Mouse (Mus musculus) thymus, adult 2 months (tissue): ENCODE results near the gene Psmd12. TPM values are rescaled to one million over a fixed set of nuclear protein-coding genes. Genes with fewer than 3 reads are reported as not detected.

Experiments used
- DNase-seq: peaks from one replicate; pipeline ENCODE4 v3.0.0; 2021
- H3K27ac ChIP-seq: fragments of 200-500 bp; 2 replicates; pipeline ENCODE4 v1.5.1; 2012; ENCODE audit warnings: low read length, control low read depth; ENCODE audit not compliant: control insufficient read depth, insufficient read depth
- H3K27me3 ChIP-seq: fragments of 200-500 bp; 2 replicates; pipeline ENCODE4 v1.6.1; 2012; ENCODE audit warnings: mild to moderate bottlenecking, low read length, moderate library complexity, mixed read lengths; ENCODE audit not compliant: control insufficient read depth, insufficient read depth
- H3K36me3 ChIP-seq: fragments of 200-500 bp; 2 replicates; pipeline ENCODE4 v1.6.1; 2012; ENCODE audit warnings: mild to moderate bottlenecking, low read length, moderate library complexity; ENCODE audit not compliant: control insufficient read depth, insufficient read depth
- H3K4me1 ChIP-seq: fragments of 200-500 bp; replicated peaks from 2 replicates; pipeline ENCODE4 v1.6.1; 2012; ENCODE audit warnings: low read length; ENCODE audit not compliant: control insufficient read depth, insufficient read depth
- H3K4me3 ChIP-seq: fragments of 200-500 bp; 2 replicates; pipeline ENCODE4 v1.5.1; 2012; ENCODE audit warnings: mild to moderate bottlenecking, low read length, control low read depth, moderate library complexity; ENCODE audit not compliant: control insufficient read depth, insufficient read depth
- CTCF ChIP-seq: fragments of 200-500 bp; IDR thresholded peaks from 2 replicates; pipeline ENCODE4 v1.5.1; 2012; ENCODE audit warnings: mild to moderate bottlenecking, control low read depth, low read length, moderate library complexity, borderline replicate concordance; ENCODE audit not compliant: control insufficient read depth, poor library complexity, insufficient read depth; ENCODE audit errors: extremely low read depth
- POLR2A ChIP-seq: fragments of 200-500 bp; IDR thresholded peaks from 2 replicates; pipeline ENCODE4 v1.6.1; 2012; ENCODE audit warnings: mild to moderate bottlenecking, low read length, control low read depth, moderate library complexity; ENCODE audit not compliant: control insufficient read depth, poor library complexity, insufficient read depth; ENCODE audit errors: extremely low read depth
- WGBS: fragments of 180-500 bp; shearing (Covaris S2); methylation state at CpG from one replicate; pipeline ENCODE4 v1.1.7; 2018; 5-methylcytosine and 5-hydroxymethylcytosine counted together
- polyA plus RNA-seq: library from polyadenylated mRNA; depleted of rRNA; stranded (reverse); fragments of >200 nt; gene quantifications from 2 replicates; pipeline ENCODE4 v1.2.3, GENCODE M21; 2012

Gene Psmd12
- polyA plus RNA-seq, 1 experiment, result 15.8 TPM

DNA sequence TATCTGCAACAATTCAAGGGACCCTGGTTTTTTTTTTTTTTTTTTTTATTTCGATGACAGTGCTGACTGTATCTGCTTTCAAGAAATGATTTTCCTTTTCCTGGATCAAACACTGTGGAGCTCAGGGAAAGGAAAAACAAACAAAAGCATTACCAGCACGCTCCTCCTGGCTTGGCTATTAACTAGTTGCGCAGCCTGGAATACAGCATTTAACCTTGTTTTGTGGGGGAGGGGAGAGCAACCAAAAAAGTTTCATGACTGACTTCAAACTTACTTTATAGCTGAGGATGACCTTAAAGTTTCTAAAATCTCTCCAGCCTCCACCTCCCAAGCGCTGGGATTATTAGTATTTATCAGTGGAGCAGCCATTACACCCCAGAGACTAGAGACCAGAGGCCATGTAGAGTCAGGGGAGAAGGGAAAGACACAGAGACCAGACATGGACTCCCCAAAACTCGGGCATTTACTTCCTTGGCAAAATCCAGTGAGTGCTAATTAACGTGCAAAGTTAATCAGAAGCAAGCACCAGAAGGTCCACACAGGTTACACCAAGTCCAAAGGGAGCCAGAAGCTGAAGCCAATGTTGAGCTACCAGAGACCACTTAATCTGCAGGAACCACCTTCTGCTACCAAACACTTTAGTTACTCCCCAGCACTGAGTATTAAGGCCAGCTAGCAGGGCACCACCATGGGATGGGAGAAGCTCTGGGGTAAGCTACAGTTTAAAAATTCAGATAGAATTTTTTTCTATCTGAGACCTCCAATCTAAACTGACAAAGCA is 12.5 kb upstream of the Psmd12 start:
- Histone ChIP-seq H3K4me3 (no peak overlapping the region), H3K36me3 (no peaks in the 10 kb centered on the region), H3K27me3 (no peaks in the 10 kb centered on the region), H3K4me1 (peaks cover 24% of the 10 kb centered on the region), H3K27ac (no peak overlapping the region)
- 82% methylated on average over 6 of the region's 6 CpGs for WGBS
- TF ChIP-seq POLR2A, result no peak
- no peak for TF ChIP-seq CTCF
- no peak for DNase-seq

- DNase-seq, result no peak
- Histone ChIP-seq H3K36me3 (no peaks in the 10 kb centered on the region), H3K27ac (no peak overlapping the region), H3K4me3 (peak overlapping the region; percentile 75), H3K4me1 (peaks cover 21% of the 10 kb centered on the region), H3K27me3 (no peaks in the 10 kb centered on the region)
- WGBS, result 13% methylated on average over 16 of the region's 16 CpGs
- TF ChIP-seq CTCF (no peak), POLR2A (no peak)
These were observed 10.8 kb upstream of the Psmd12 start for GRCm38 (mm10) chr11:107468252-107469030.

- 1% methylated on average over 37 of the region's 38 CpGs for WGBS
- H3K36me3 ChIP-seq, result no peaks in the 10 kb centered on the region
These were observed 10.2 kb upstream of the Psmd12 start for GRCm38 (mm10) chr11:107469031-107469522.

DNA sequence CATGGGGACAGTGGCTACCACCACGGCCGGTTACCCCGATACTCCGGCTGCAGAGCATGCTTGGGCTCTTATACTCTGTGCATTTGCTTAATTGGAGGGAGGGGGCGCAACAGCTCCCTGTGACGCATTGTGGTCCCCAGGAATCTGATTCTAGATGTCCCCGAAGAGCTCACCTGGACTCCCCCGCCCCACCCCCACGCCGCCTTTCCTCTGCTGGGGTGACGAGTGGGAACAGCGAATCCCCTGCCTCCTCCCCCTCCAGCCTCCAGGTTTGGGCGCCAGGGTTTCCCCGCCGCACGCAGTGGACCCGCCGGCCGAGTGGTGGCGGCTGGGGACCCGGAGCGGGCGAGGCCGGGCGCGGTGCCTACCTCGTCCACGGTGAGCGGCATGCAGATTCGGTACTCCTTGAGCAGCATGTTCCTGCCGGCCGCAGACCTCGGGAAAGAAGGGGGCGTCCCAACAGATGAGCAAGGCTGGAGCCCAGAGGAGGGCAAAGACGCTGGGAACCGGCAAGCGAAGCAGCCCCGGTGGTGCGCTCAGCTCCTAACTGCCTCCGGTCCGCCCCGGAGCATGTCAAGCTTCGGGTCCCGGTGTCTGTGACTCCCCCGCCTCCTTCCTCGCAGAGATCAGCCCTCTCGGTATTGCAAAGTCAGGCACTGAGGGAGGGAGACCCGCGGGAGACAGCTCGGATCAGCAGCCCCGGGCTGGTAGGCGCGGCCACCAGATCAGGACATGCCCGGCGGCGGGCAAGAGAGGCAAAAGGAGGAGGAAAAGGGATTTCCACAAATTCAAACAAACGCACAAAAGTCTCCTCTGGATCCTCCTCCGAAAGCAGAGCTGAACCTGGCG is 9.5 kb upstream of the Psmd12 start:
- peak overlapping the region; percentile 75 for H3K4me3 ChIP-seq
- H3K36me3 ChIP-seq, result no peaks in the 10 kb centered on the region
- H3K27me3 ChIP-seq, result no peaks in the 10 kb centered on the region
- H3K27ac ChIP-seq, result peak overlapping the region; percentile 77
- 0 out of 2 replicates have a peak, but pooled peaks have one; percentile 3 for TF ChIP-seq POLR2A
- no peak for TF ChIP-seq CTCF
- WGBS, result under 1% methylated on average over 59 of the region's 59 CpGs
- peak; percentile 72 for DNase-seq
- peaks cover 14% of the 10 kb centered on the region for H3K4me1 ChIP-seq

More at GRCm38 (mm10) chr11:107469031-107469522, 10.2 kb upstream of the Psmd12 start:
- Histone ChIP-seq H3K27ac (peak overlapping the region; percentile 3; the same call in 1 of the 2 replicates), H3K27me3 (no peaks in the 10 kb centered on the region), H3K4me1 (peaks cover 16% of the 10 kb centered on the region), H3K4me3 (peak overlapping the region; percentile 75)
- TF ChIP-seq CTCF (peak; percentile 96), POLR2A (0 out of 2 replicates have a peak, but pooled peaks have one; percentile 23)
- peak; percentile 76 for DNase-seq

DNA sequence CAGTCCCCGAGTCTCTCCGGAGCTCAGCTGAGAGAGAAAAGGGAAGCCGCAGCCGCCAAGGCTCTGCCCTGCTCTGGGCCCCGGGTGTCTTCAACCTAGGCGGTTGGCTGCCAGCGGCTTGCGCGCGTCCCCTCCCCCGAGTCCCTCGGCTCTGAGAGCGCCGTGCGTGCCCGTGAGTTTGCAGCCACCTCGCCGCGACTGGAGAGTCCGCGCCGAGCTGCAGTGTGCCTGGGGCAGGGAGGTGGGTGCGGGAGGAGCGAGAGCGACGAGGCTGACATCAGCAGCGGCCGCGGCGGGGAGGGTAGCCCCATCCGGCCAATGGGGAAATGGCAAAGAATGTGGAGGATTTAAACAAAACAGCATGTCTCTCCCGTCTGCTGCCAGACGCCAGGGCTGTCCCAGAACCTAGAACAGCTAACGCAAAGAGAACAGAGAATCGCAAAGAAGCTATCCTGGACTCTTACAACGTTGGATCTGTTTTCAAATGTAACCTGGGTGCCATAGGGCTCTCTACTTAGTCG is 8.7 kb upstream of the Psmd12 start, which contains the start of gene Pitpnc1:
Gene Pitpnc1, minus strand, starts transcription at position 179 of the 521 bp plus-strand sequence.
- TF ChIP-seq CTCF (no peak), POLR2A (peak; percentile 97)
- Histone ChIP-seq H3K4me1 (peaks cover 14% of the 10 kb centered on the region), H3K27ac (peak within 1 kb of the TSS; percentile 77), H3K36me3 (no peaks in the 10 kb centered on the region), H3K27me3 (no peaks in the 10 kb centered on the region), H3K4me3 (peak within 1 kb of the TSS; percentile 75)
- under 1% methylated on average over 37 of the region's 37 CpGs for WGBS
- peak; percentile 90 for DNase-seq
